Mouse (Mus musculus): Measurements from ENCODE around the gene Gm2310. TPM values are rescaled to one million over a fixed set of nuclear protein-coding genes. Genes with fewer than 3 reads are reported as not detected.

Gm2310 gene
- polyA plus RNA-seq (2012; rRNA removed), result not detected in 2 replicates

DNA sequence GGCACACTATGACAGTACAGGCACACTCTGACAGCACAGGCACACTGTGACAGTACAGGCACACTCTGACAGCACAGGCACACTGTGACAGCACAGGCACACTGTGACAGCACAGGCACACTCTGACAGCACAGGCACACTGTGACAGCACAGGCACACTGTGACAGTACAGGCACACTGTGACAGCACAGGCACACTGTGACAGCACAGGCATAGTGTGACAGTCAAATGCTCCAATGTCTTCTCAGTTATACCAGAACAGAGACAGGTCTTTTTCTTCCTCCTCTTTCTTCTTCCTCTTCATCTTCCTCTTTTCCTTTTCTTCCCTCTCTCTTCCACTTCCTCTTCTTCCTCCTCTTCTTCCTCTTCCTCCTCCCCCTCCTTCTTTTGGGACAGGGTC lies at the start of gene Gm2310:
TSS of gene Gm2310 (minus strand) at position 101 of the 400 bp plus-strand sequence.

Other genes starting within 250 kb of the Gm2310 start
- 2.8 and 3.0 TPM in 2 replicates for gene Nipbl, start 75.5 kb downstream of the Gm2310 start, polyA plus RNA-seq (2012; rRNA removed)
- 0.92 and 1.8 TPM in 2 replicates for gene Slc1a3, start 190.8 kb upstream of the Gm2310 start, polyA plus RNA-seq (2012; rRNA removed)

Data from colon, adult 2 months (tissue).